Mouse (Mus musculus) spleen, adult 2 months (tissue): Measurements from ENCODE around the gene Iffo2. TPM values are rescaled to one million over a fixed set of nuclear protein-coding genes. Genes with fewer than 3 reads are reported as not detected.

ENCODE experiments used
- DNase-seq, 2 experiments: peaks; one replicate each; pipeline versions ENCODE4 v3.0.0 to v3.0.0-alpha.2; 2012 to 2021; ENCODE audit warnings: low spot score in 2 of 2, low read depth in 1 of 2
- H3K27ac ChIP-seq: fragments of 200-500 bp; 2 replicates; pipeline ENCODE4 v1.5.1; 2012; ENCODE audit warnings: low read length, inconsistent platforms; ENCODE audit not compliant: insufficient read depth
- H3K27me3 ChIP-seq: fragments of 200-500 bp; 2 replicates; pipeline ENCODE4 v1.6.1; 2012; ENCODE audit warnings: mild to moderate bottlenecking, moderate library complexity, low read length, inconsistent platforms; ENCODE audit not compliant: control insufficient read depth, insufficient read depth
- H3K36me3 ChIP-seq: fragments of 200-500 bp; 2 replicates; pipeline ENCODE4 v1.6.1; 2012; ENCODE audit warnings: mild to moderate bottlenecking, low read length, inconsistent platforms; ENCODE audit not compliant: control insufficient read depth, insufficient read depth
- H3K4me1 ChIP-seq: fragments of 200-500 bp; 2 replicates; pipeline ENCODE4 v1.6.1; 2011; ENCODE audit warnings: inconsistent platforms; ENCODE audit not compliant: control insufficient read depth, insufficient read depth, insufficient read length
- H3K4me3 ChIP-seq: fragments of 200-500 bp; 2 replicates; pipeline ENCODE4 v1.5.1; 2011; ENCODE audit warnings: mild to moderate bottlenecking, inconsistent platforms; ENCODE audit not compliant: insufficient read depth, insufficient read length; ENCODE audit errors: extremely low read depth
- CTCF ChIP-seq: fragments of 200-500 bp; IDR thresholded peaks from 2 replicates; pipeline ENCODE4 v1.5.1; 2011; ENCODE audit warnings: mild to moderate bottlenecking, inconsistent platforms; ENCODE audit not compliant: insufficient read depth, insufficient read length, insufficient replicate concordance; ENCODE audit errors: extremely low read depth
- POLR2A ChIP-seq: fragments of 200-500 bp; IDR thresholded peaks from 2 replicates; pipeline ENCODE4 v1.6.1; 2011; ENCODE audit warnings: low read depth, low read length, inconsistent platforms
- WGBS: fragments of 180-500 bp; shearing (Covaris S2); methylation state at CpG from one replicate; pipeline ENCODE4 v1.1.7; 2018; 5-methylcytosine and 5-hydroxymethylcytosine counted together
- polyA plus RNA-seq: library from polyadenylated mRNA; depleted of rRNA; stranded (reverse); fragments of >200 nt; gene quantifications from 2 replicates; pipeline ENCODE4 v1.2.3, GENCODE M21; 2012

The Iffo2 gene
- polyA plus RNA-seq, 1 experiment: 3.5 TPM

DNA sequence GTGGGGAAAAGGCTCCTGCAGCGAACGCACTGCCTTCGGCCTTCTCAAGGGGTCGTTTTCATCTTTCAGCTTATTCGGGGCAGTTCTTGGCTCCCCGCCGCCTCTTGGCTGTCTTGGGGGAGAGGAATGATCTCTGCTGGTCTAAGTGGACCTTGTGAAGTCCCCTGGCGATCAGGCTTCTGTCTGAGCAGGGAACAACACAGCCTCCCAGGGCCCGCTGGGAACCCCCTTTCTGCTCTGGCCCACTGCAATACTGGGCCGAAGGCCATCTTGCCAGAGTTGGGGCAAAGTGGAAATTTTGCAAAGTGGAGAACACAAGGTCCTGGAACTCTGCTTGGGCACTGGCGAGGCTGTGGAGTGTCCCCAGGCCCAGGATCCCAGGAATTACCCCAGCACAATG, 54.4 kb downstream of the Iffo2 start:
- no peak for DNase-seq

GRCm38 (mm10) chr4:139585713-139586112, 55.4 kb downstream of the Iffo2 start:
- peaks cover 14% of the 10 kb centered on the region; the same call in 1 of the 2 replicates for H3K4me1 ChIP-seq
- H3K4me3 ChIP-seq: no peak overlapping the region
- TF ChIP-seq CTCF (no peak), POLR2A (no peak)
- no peaks in the 10 kb centered on the region for H3K36me3 ChIP-seq
- H3K27ac ChIP-seq: no peak overlapping the region
- no peaks in the 10 kb centered on the region for H3K27me3 ChIP-seq
- no peak for DNase-seq
- WGBS: 90% methylated on average over 7 of the region's 7 CpGs

More for the DNA sequence above, 54.4 kb downstream of the Iffo2 start:
- Histone ChIP-seq H3K36me3 (no peaks in the 10 kb centered on the region), H3K27ac (peak overlapping the region; percentile 22; the same call in 1 of the 2 replicates), H3K4me1 (peaks cover 14% of the 10 kb centered on the region; the same call in 1 of the 2 replicates), H3K27me3 (no peaks in the 10 kb centered on the region), H3K4me3 (no peak overlapping the region)
- TF ChIP-seq POLR2A (no peak), CTCF (no peak)
- WGBS: 86% methylated on average over 11 of the region's 11 CpGs

GRCm38 (mm10) chr4:139587370-139587769, 57.0 kb downstream of the Iffo2 start:
- WGBS: 86% methylated on average over 4 of the region's 4 CpGs
- Histone ChIP-seq H3K36me3 (no peaks in the 10 kb centered on the region), H3K27ac (0 out of 2 replicates have a peak overlapping the region, but pooled peaks have one; percentile 6), H3K4me1 (peaks cover 4% of the 10 kb centered on the region; the same call in 1 of the 2 replicates), H3K4me3 (no peak overlapping the region), H3K27me3 (no peaks in the 10 kb centered on the region)
- no peak for DNase-seq
- TF ChIP-seq POLR2A: no peak
- no peak for TF ChIP-seq CTCF

DNA sequence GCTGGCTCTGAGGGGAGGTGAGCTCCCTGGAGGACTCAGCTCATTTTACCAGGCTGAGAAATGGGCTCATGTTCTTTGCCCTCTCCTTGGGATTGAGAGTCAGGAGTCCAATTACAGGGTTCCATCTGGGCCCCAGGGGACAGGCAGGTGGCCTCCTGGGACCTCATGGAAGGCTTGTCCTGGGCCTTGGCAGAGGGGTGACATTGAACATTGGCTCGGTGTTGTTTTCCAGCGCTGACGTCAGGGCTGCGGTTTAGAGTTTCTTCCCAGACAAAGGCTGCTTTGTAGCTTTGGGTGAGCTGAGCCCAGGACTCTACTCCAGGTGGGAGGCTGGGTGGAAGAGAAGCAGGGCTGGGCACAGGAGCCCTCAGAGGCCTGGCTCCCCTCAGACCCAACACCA, 57.4 kb downstream of the Iffo2 start:
- TF ChIP-seq POLR2A (no peak), CTCF (no peak)
- 0 out of 2 replicates have a peak overlapping the region, but pooled peaks have one; percentile 6 for H3K27ac ChIP-seq
- 95% methylated on average over 4 of the region's 4 CpGs for WGBS
- H3K4me3 ChIP-seq: no peak overlapping the region
- H3K27me3 ChIP-seq: no peaks in the 10 kb centered on the region
- H3K36me3 ChIP-seq: no peaks in the 10 kb centered on the region
- DNase-seq: no peak
- H3K4me1 ChIP-seq: peaks cover 4% of the 10 kb centered on the region; the same call in 1 of the 2 replicates

DNA sequence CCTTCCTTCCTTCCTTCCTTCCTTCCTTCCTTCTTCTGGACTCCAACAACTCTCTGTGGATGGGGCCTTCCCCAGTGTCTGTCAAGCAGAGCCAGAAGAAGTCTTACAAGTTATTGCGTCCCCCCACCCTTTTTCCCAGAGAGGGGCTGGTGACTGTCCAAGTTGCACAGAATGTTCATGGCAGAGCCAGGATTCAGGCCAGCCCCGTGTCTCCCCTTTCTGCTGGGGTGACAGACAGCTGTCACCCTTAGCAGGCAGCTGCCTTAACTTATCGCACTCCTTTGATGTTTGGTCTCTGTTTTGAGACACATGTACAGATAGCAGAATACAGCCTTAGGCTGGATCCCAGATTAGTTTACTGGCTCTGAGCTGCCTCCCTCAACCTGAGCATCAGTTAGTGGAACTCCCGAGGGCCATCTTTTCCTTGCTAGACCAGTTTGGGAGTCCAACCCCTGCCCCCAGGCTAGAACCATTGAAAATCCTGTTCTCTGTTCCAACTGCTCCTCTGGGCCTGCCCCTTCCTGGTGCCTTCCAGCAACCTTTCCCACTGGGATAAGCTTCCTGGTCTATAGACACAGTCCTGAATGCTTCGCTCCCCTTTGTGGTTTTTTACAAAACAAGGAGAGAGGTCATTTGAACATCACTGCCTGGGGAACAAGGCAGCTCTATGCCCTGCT, 59.1 kb downstream of the Iffo2 start:
- no peak for TF ChIP-seq CTCF
- TF ChIP-seq POLR2A: no peak
- no peaks in the 10 kb centered on the region for H3K27me3 ChIP-seq

GRCm38 (mm10) chr4:139590446-139590845, 60.1 kb downstream of the Iffo2 start:
- H3K27ac ChIP-seq: no peak overlapping the region
- H3K36me3 ChIP-seq: no peaks in the 10 kb centered on the region
- H3K4me1 ChIP-seq: no peaks in the 10 kb centered on the region
- WGBS: 73% methylated on average over 4 of the region's 4 CpGs
- no peak overlapping the region for H3K4me3 ChIP-seq
- no peak for TF ChIP-seq CTCF
- TF ChIP-seq POLR2A: no peak
- DNase-seq: no peak
- no peaks in the 10 kb centered on the region for H3K27me3 ChIP-seq

More for the DNA sequence above, 59.1 kb downstream of the Iffo2 start:
- no peak for DNase-seq
- Histone ChIP-seq H3K27ac (no peak overlapping the region), H3K36me3 (no peaks in the 10 kb centered on the region), H3K4me1 (no peaks in the 10 kb centered on the region), H3K4me3 (no peak overlapping the region)
- WGBS: 93% methylated on average over 5 of the region's 5 CpGs

- Histone ChIP-seq H3K4me1 (peaks cover 7% of the 10 kb centered on the region), H3K27me3 (no peaks in the 10 kb centered on the region), H3K4me3 (no peak overlapping the region), H3K36me3 (no peaks in the 10 kb centered on the region), H3K27ac (no peak overlapping the region)
- no peak for DNase-seq
- no peak for TF ChIP-seq POLR2A
- no peak for TF ChIP-seq CTCF
- 79% methylated on average over 7 of the region's 7 CpGs for WGBS
These were observed 62.5 kb downstream of the Iffo2 start for GRCm38 (mm10) chr4:139592895-139593294.
